Mouse (Mus musculus) spleen, postnatal 14 days (tissue): ENCODE data around the gene Fam193b.
"Not testable (repeated sequence)": the region's sequence is repeated elsewhere in the genome, so short reads cannot be mapped to it uniquely, and the experiment has no call there.

ENCODE experiments used
- DNase-seq, 2 experiments: peaks; one replicate each; pipeline ENCODE4 v3.0.0; 2021 to 2022; ENCODE audit warnings: low spot score in 2 of 2

Gene Fam193b

GRCm38 (mm10) chr13:55571027-55571751 is at the start of gene Fam193b:
Fam193b (minus strand) TSS chr13:55571120.
- peak; percentile 93 to 95 for DNase-seq

DNA sequence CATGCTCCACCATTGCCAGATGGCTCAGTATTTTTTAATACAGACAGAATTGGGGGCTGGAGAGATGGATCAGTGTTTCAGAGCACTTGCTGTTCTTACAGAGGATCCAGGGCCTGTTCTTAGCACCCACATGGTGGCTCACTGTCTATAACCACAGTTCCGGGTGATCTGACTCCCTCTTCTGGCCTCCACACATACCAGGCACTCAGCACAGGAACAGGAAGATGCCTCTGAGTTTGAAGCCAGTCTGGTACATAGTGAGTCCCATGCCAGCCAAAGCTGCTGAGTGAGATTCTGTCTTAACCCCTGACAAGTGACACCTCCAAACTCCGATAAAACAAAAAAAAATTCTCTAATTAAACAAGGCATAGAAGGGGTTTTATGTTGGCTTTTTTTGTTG is 49.4 kb upstream of the Fam193b start:
- no peak for DNase-seq

GRCm38 (mm10) chr13:55619328-55619727 is 48.4 kb upstream of the Fam193b start:
- no peak for DNase-seq

DNA sequence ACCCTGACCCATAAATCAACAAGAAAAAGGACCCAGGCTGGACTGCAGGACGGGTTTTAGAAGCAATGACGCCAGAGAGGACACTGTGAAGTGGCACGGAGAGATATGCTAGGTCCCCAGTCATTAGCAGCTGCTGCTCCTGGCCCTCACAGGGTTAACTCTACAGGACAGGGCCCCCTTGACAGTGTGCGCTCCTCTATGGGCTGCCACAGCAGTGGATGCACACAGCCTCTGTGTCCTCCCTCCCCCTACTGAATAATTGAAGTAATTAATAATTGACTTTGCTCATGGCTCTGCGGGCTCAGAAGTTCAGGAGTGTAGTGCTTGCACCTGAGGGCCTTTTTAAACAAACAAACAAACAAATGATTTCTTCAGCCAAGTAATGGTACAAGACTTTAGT is 42.6 kb upstream of the Fam193b start:
- no peak for DNase-seq

DNA sequence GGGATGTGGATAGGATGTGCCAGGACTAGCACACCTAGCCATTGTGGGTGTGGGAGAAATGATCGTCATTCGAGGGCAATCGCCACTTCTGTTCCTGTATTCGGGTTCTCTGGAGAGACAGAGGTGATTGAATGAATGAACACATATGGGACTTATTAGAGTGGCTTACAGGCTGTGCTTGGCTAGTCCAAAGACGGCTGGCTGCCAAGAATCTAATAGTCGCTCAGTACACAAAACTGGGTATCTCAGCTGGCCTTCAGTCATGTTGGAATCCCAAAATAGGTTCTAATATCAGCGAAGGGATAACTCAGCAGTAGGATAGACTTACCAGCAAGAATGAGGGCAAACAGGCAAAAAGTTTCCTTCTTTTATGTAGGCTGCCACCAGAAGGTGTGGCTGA is 41.1 kb upstream of the Fam193b start:
- no peak for DNase-seq

- DNase-seq, result no peak
Observed at GRCm38 (mm10) chr13:55607624-55608006, 36.7 kb upstream of the Fam193b start.

DNA sequence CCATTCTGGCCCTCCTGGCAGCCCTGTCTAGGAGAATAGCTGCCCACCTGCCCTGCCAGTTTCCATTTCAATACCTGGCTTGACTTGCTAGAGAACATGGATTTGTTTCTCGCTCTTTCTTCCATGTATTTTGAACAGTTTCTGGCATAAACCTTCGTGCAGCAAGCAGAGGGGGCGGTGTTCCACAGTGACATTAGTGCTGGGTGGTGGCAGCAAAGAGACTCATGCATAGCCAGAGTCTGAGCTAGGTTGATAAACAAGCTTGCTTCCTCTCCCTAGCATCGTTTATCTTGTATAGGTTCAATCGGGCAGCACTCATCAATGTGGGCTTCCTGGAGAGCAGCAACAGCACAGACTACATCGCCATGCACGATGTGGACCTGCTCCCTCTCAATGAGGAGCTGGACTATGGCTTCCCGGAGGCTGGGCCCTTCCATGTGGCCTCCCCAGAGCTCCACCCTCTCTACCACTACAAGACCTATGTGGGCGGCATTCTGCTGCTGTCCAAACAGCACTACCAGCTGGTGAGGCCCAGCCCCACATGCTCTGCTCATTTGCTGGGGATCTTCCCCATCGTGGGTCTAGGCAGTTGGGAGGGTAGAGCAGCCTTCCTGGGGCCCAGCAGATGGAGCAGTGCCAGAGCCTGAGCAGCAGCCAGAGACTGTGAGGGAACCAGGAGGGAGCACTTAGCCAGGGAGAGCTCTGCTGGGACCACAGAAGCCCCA is 36.1 kb upstream of the Fam193b start:
- no peak for DNase-seq

GRCm38 (mm10) chr13:55604606-55605005 is 33.7 kb upstream of the Fam193b start:
- DNase-seq, result no peak

DNA sequence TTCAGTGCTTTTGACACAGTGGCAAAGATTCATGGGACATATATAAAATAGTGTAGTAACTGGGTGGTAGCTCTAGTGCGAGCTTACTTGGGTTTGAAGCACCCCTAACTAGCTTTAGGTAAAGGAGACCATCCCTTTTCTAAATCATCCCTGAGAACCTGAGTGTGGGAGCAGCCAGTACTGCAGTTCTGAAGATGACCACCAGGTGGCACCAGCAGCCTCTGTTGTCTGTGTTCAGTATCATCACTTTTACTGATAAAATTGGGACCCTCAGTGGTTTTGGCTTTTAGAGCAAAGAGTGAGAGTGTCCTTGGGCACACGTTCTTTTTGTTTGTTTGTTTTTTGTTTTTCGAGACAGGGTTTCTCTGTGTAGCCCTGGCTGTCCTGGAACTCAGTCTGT is 30.7 kb upstream of the Fam193b start:
- peak; percentile 68 to 82 for DNase-seq

DNA sequence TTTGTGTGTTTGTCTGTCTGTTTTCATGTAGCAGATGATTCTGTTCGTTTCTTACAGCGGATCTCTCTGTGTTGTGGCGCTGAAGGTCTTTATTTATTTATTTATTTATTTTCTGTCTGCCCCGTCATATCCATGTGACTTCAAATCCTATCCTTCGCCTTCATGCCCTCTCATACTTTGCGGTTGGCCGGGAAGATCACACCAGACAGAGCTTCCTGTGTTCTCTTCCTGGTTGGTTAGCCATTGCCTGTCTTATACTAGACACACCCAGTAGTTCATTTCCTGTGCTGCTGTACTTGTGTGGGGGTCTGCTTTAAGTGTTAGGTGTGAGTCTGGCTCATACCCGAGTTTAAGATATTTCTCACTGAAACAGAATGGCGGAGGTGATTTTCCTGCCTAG is 29.7 kb upstream of the Fam193b start:
- DNase-seq, result no peak

DNA sequence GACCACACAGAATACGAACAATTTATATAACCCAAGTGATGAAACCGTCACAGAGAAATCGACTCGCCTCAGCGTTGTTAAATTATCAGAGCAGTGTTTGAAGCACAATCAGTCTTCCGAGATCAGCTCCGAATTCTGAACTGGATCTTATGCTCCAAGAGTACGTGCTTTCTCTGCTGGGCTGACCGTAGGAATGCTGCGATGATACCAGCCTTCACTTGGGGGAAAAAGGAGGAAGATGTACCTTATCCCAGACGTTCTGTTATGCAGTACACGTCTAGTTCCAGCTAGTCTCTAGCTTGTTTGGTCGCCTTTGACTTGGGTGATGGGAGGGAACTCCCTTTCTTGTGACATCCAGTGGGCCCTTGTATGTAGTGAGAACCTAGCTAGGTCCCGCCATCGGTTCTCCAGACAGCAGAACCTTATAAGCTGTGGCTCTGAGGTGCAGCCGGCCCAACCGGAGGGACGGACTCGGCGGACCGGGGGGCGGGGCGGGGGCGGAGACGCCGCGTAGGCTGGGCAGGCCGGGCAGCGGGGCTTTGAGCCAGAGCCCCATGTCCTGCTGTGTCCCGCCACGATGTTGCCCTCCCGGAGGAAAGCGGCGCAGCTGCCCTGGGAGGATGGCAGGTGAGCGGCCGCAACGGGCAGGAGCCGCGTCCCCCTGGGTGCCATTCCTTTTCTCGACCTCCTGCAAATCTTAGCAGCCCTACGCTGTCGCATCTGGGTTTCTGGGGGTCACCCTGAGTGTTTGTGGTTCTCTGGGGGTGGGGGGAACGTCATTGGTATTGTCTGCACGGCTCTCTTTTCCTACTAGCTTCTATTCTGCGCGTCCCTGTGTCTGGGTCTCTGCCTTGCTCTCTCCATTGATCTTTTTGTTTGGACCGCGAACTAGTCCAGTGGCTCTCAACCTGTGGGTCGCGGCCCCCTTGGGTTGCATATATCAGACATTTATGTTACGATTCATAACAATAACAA is 28.9 kb upstream of the Fam193b start, which contains the start of gene B4galt7:
B4galt7 (plus strand) TSS at position 331 of the 975 bp plus-strand sequence.
- DNase-seq, result peak; percentile 73 to 84

- DNase-seq, result no peak
Observed at GRCm38 (mm10) chr13:55596802-55597201, 25.9 kb upstream of the Fam193b start.

DNA sequence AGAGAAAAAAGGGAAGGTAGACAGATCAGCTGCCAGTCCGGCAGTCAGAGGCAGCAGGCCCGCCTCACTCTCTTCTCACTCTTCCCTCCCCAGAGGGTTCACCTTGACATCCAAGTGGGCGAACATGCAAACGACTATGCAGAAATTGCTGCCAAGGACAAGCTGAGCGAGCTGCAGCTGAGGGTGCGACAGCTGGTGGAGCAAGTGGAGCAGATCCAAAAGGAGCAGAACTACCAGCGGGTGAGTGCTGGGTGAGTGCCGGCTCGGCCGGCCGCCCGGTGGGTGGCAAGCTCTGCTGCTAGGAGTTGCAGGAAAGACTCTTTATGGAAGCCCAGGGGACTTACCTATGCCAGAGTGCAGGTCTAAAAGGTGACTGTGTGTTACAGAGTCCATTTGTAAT is 24.5 kb upstream of the Fam193b start:
- no peak for DNase-seq

DNA sequence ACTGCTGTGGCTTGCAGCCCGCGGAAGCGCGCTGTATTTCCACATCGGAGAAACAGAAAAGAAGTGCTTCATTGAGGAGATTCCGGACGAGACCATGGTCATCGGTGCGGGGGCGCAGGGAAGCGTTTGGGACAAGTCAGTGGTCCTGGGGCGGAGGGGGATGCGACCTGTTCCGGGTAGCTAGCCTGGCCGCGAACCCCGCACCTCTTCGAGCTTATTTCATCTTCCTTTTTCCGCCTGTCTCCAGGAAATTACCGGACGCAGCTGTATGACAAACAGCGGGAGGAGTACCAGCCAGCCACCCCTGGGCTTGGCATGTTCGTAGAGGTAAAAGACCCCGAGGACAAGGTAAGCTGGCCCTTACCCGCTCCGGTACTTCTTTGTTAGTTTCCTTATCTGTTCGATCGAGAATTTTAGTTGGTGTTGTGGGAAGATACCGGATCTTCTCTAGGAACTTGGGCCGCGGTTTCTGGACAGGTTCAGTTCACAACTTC is 22.4 kb upstream of the Fam193b start:
- no peak for DNase-seq

DNA sequence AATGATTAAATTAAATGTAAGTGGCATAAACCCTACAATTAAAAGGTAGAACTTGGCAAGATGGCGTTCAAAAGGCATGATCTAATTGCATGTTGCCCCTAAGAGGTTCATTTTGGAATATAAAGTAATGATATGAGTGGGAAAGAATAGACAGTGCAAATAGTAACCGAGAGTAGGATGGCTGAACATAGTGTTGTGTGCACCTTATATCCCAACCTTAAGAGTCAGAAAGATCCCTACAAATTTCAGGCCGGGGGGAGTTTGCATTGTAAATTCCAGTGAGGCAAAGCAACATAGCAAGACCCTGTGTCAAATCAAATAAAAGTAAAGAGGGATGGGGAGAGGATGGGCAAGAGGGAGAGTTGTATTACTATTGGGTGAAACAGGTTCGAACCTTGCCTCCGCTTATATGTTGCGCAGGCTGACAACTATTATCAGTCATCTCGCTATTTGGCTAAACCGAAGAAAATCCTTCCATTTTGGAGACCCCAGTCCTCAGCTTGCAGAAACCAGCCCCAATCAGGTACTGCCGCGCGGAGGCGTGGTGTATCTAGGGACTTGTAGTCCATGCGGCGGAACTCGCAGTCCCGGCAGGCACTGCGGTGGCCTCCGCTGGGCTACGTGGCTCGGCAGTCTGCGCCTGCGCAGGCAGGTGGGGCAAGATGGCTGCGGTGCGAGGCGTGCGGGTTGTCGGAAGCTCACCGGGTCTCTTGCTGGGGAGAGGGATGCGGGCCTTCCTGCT is 21.8 kb upstream of the Fam193b start:
- DNase-seq, result peak; percentile 92 to 95

DNA sequence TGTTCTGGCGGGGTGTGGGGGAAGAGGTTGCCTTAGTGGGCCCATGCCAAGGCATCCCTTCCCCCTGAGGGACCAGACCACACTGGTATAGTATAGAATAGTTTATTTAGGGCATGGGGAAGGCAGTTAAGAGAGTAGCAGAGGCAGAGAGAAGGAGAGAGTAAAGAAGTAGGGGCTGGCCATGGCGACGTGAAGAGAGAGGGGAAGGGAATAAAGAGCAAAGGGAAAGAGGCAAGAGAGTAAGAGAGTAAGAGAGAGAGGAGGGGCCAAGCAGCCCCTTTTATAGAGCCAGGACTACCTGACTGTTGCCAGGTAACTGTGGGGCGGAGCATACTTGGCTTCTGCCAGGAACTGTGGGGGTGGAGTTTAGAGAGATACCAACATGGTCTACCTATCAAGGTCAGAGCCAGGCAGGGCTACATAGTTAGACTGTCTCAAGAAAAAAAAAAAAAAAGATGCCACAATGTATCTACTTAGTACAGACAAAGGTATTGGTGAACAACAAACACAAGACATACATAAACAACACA is 21.1 kb upstream of the Fam193b start:
- no peak for DNase-seq

DNA sequence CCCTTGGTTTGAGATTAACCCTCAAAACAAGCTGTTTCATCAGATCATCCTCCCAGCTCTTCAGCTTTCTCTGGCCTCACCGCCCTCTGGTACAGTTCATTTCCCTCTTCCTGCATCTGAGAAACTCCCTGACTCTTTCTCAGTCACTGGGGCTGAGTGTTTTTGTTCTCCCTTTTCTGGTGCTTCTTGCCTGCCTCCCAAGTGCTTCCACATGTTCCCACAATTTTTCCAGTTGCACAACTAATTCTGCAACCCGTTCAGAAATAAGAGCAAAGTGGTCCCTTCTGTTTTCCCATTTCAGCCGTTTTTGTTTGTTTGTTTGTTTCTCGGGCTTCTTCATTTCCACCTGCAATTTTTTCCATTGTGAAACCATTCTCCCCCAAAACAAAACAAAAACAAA is 7.2 kb upstream of the Fam193b start:
- DNase-seq, result no peak

- not testable (repeated sequence) for DNase-seq
Observed at GRCm38 (mm10) chr13:55576872-55577271, 6.0 kb upstream of the Fam193b start.

DNA sequence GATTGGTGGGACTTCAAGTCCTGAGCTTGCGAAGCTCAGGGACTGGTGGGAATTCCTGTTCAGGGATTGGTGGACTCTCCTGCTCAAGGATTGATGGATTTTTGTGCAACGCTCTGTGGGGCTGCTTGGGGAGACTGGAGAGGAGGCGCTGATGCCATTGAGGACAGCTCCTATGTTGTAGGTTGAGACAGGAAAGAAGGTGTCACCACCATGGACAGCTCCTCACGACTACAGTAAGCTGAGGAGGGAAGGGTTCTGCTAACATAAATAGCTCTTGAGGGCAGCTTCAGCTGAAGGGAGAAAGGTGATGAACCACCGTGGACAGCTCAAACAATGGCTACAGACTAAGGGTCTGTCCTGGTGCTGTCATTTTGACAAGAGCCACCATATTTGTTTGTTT is 5.0 kb upstream of the Fam193b start:
- DNase-seq, result no peak

DNA sequence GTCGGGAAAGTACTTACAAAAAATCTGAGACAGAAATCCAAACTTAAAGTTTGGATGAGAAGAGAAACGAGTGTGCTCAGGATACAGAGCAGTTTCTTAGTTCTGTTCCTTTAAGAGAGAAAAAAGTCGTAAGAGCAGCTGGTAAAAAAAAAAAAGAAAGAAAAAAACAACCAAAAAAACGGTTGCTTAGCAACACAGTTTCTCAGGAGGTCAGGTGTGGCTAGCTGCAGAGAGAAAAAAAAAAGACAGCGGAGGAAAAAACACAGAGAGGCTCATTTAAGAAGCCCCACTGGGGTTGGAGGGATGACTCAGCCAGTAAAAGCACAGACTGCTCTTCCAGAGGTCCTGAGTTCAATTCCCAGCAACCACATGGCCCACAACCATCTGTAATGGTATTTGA is 3.4 kb upstream of the Fam193b start:
- DNase-seq, result no peak

- no peak for DNase-seq
Observed at GRCm38 (mm10) chr13:55573432-55573831, 2.5 kb upstream of the Fam193b start, which contains the start of gene Tmed9. Tmed9 (plus strand) TSS chr13:55573732.
